Mouse (Mus musculus) liver, embryonic 13.5 days (tissue): ENCODE data around the gene Prelid1. TPM values are rescaled to one million over a fixed set of nuclear protein-coding genes. Genes with fewer than 3 reads are reported as not detected.
A peak's percentile ranks its signal among the peaks of the same experiment; 100 is the strongest.

ENCODE experiments used
- ATAC-seq: fragments of 200-750 bp; cut with Nextera tagmentation; 2 replicates; pipeline ENCODE4 v1.8.0; 2017; ENCODE audit warnings: low read depth, mild to moderate bottlenecking, moderate number of reproducible peaks, moderate library complexity
- DNase-seq: peaks from one replicate; pipeline ENCODE4 v3.0.0; 2022
- H3K27ac ChIP-seq: fragments of 300-500 bp; sonication (generic); 2 replicates; pipeline ENCODE4 v1.5.1; 2015; ENCODE audit warnings: moderate library complexity, mild to moderate bottlenecking, inconsistent platforms
- H3K27me3 ChIP-seq: fragments of 300-500 bp; sonication (generic); 2 replicates; pipeline ENCODE4 v1.6.1; 2015; ENCODE audit warnings: mild to moderate bottlenecking, inconsistent platforms
- H3K36me3 ChIP-seq: fragments of 300-500 bp; sonication (generic); 2 replicates; pipeline ENCODE4 v1.6.1; 2015; ENCODE audit warnings: mild to moderate bottlenecking, inconsistent platforms
- H3K4me1 ChIP-seq: fragments of 300-500 bp; sonication (generic); replicated peaks from 2 replicates; pipeline ENCODE4 v1.6.1; 2015; ENCODE audit warnings: inconsistent platforms
- H3K4me2 ChIP-seq: fragments of 300-500 bp; sonication (generic); 2 replicates; pipeline ENCODE4 v1.6.1; 2015; ENCODE audit warnings: inconsistent platforms, mild to moderate bottlenecking, moderate library complexity
- H3K4me3 ChIP-seq: fragments of 300-500 bp; sonication (generic); replicated peaks from 2 replicates; pipeline ENCODE4 v1.5.1; 2015; ENCODE audit warnings: mild to moderate bottlenecking, inconsistent platforms
- H3K9ac ChIP-seq: fragments of 300-500 bp; sonication (generic); 2 replicates; pipeline ENCODE4 v1.6.1; 2015; ENCODE audit warnings: mild to moderate bottlenecking, inconsistent platforms
- H3K9me3 ChIP-seq: fragments of 300-500 bp; sonication (generic); replicated peaks from 2 replicates; pipeline ENCODE4 v1.6.1; 2016; ENCODE audit warnings: inconsistent platforms
- WGBS: fragments of 180-500 bp; shearing (Covaris S2); methylation state at CpG from one replicate; pipeline ENCODE4 v1.1.7; 2015; ENCODE audit not compliant: insufficient replicate concordance; 5-methylcytosine and 5-hydroxymethylcytosine counted together
- polyA plus RNA-seq: library from polyadenylated mRNA; unstranded; fragments of >200 nt; fragmentation: Nextera tagmentation; extraction: Ambion mirVana; gene quantifications from 2 replicates; pipeline ENCODE4 v1.2.1, GENCODE M21; 2015

Prelid1 gene
- polyA plus RNA-seq, 1 experiment from 2014 or later, result 240 TPM

- peak overlapping the region; percentile 92 for H3K4me3 ChIP-seq
- peak overlapping the region; percentile 99 for H3K4me2 ChIP-seq
- H3K4me1 ChIP-seq, result peaks cover 65% of the 10 kb centered on the region
- no peaks in the 10 kb centered on the region for H3K27me3 ChIP-seq
- DNase-seq (peak; percentile 36), ATAC-seq (peak; percentile 31)
- WGBS, result under 1% methylated on average over 31 of the region's 31 CpGs
- H3K36me3 ChIP-seq, result peaks cover 72% of the 10 kb centered on the region
- H3K9me3 ChIP-seq, result no peaks in the 10 kb centered on the region
- peak overlapping the region; percentile 96 for H3K9ac ChIP-seq
- peak overlapping the region; percentile 87 for H3K27ac ChIP-seq
Observed at GRCm38 (mm10) chr13:55322130-55322825, 2.0 kb downstream of the Prelid1 start.

GRCm38 (mm10) chr13:55325596-55325995, 5.3 kb downstream of the Prelid1 start:
- DNase-seq (no peak), ATAC-seq (no peak)
- Histone ChIP-seq H3K9ac (peak overlapping the region; percentile 9; the same call in 1 of the 2 replicates), H3K27ac (no peak overlapping the region), H3K4me2 (no peak overlapping the region), H3K4me1 (peaks cover 82% of the 10 kb centered on the region), H3K9me3 (no peaks in the 10 kb centered on the region), H3K27me3 (no peaks in the 10 kb centered on the region), H3K4me3 (no peak overlapping the region), H3K36me3 (peaks cover 48% of the 10 kb centered on the region)
- WGBS, result 77% methylated on average over 11 of the region's 11 CpGs

- H3K27me3 ChIP-seq, result no peaks in the 10 kb centered on the region
- no peaks in the 10 kb centered on the region for H3K9me3 ChIP-seq
- peaks cover 80% of the 10 kb centered on the region for H3K4me1 ChIP-seq
- peak overlapping the region; percentile 93 for H3K4me2 ChIP-seq
- peak overlapping the region; percentile 95 for H3K4me3 ChIP-seq
- no peak overlapping the region for H3K27ac ChIP-seq
- DNase-seq (no peak), ATAC-seq (no peak)
- 59% methylated on average over 4 of the region's 4 CpGs for WGBS
- peak overlapping the region; percentile 92 for H3K9ac ChIP-seq
- H3K36me3 ChIP-seq, result peaks cover 48% of the 10 kb centered on the region
Observed at GRCm38 (mm10) chr13:55327169-55327568, 6.9 kb downstream of the Prelid1 start.

- Histone ChIP-seq H3K36me3 (peaks cover 48% of the 10 kb centered on the region), H3K9ac (peak overlapping the region; percentile 92), H3K4me2 (peak overlapping the region; percentile 93), H3K4me1 (peaks cover 76% of the 10 kb centered on the region), H3K27me3 (no peaks in the 10 kb centered on the region), H3K4me3 (peak overlapping the region; percentile 95), H3K27ac (peak overlapping the region; percentile 95), H3K9me3 (no peaks in the 10 kb centered on the region)
- DNase-seq, result peak; percentile 76
- no peak for ATAC-seq
- WGBS, result 36% methylated on average over 3 of the region's 8 CpGs
Observed at GRCm38 (mm10) chr13:55327633-55328032, 7.3 kb downstream of the Prelid1 start.

GRCm38 (mm10) chr13:55328171-55328570, 7.9 kb downstream of the Prelid1 start:
- Histone ChIP-seq H3K9me3 (no peaks in the 10 kb centered on the region), H3K4me2 (peak overlapping the region; percentile 93), H3K27me3 (no peaks in the 10 kb centered on the region), H3K4me1 (peaks cover 70% of the 10 kb centered on the region), H3K9ac (peak overlapping the region; percentile 92), H3K27ac (peak overlapping the region; percentile 95), H3K4me3 (peak overlapping the region; percentile 95), H3K36me3 (peaks cover 43% of the 10 kb centered on the region)
- WGBS, result 77% methylated on average over 6 of the region's 6 CpGs
- ATAC-seq, result no peak
- DNase-seq, result no peak

GRCm38 (mm10) chr13:55328641-55329040, 8.3 kb downstream of the Prelid1 start:
- ATAC-seq, result no peak
- 84% methylated on average over 4 of the region's 4 CpGs for WGBS
- no peaks in the 10 kb centered on the region for H3K9me3 ChIP-seq
- peak overlapping the region; percentile 95 for H3K27ac ChIP-seq
- peak overlapping the region; percentile 93 for H3K4me2 ChIP-seq
- no peaks in the 10 kb centered on the region for H3K27me3 ChIP-seq
- H3K9ac ChIP-seq, result peak overlapping the region; percentile 92
- H3K36me3 ChIP-seq, result peaks cover 39% of the 10 kb centered on the region
- peak overlapping the region; percentile 95 for H3K4me3 ChIP-seq
- no peak for DNase-seq
- H3K4me1 ChIP-seq, result peaks cover 66% of the 10 kb centered on the region

GRCm38 (mm10) chr13:55329109-55329682, 8.9 kb downstream of the Prelid1 start:
- Histone ChIP-seq H3K4me1 (peaks cover 60% of the 10 kb centered on the region), H3K27me3 (no peaks in the 10 kb centered on the region), H3K36me3 (peaks cover 33% of the 10 kb centered on the region), H3K4me3 (peak overlapping the region; percentile 95), H3K9me3 (no peaks in the 10 kb centered on the region), H3K9ac (peak overlapping the region; percentile 92), H3K4me2 (peak overlapping the region; percentile 93), H3K27ac (peak overlapping the region; percentile 95)
- DNase-seq (peak; percentile 56), ATAC-seq (peak; percentile 34)
- 1% methylated on average over 29 of the region's 29 CpGs for WGBS

- peak; percentile 86 for ATAC-seq
- H3K27me3 ChIP-seq, result no peaks in the 10 kb centered on the region
- H3K36me3 ChIP-seq, result peaks cover 26% of the 10 kb centered on the region
- DNase-seq, result peak; percentile 92
- H3K4me2 ChIP-seq, result peak within 1 kb of the TSS; percentile 93
- H3K4me3 ChIP-seq, result peak within 1 kb of the TSS; percentile 95
- WGBS, result under 1% methylated on average over 81 of the region's 82 CpGs
- H3K4me1 ChIP-seq, result peaks cover 56% of the 10 kb centered on the region
- peak within 1 kb of the TSS; percentile 92 for H3K9ac ChIP-seq
- H3K9me3 ChIP-seq, result no peaks in the 10 kb centered on the region
- H3K27ac ChIP-seq, result peak within 1 kb of the TSS; percentile 95
Observed at GRCm38 (mm10) chr13:55329683-55330566, 9.6 kb downstream of the Prelid1 start, which contains the start of gene Mxd3. Gene Mxd3 (minus strand): TSS chr13:55329823.

- Histone ChIP-seq H3K4me1 (peaks cover 50% of the 10 kb centered on the region), H3K4me3 (peak overlapping the region; percentile 95), H3K27ac (peak overlapping the region; percentile 95), H3K36me3 (peaks cover 18% of the 10 kb centered on the region), H3K9me3 (no peaks in the 10 kb centered on the region), H3K27me3 (no peaks in the 10 kb centered on the region), H3K9ac (peak overlapping the region; percentile 92), H3K4me2 (peak overlapping the region; percentile 93)
- 46% methylated on average over 14 of the region's 14 CpGs for WGBS
- ATAC-seq (no peak), DNase-seq (no peak)
Observed at GRCm38 (mm10) chr13:55330567-55331400, 10.5 kb downstream of the Prelid1 start.

GRCm38 (mm10) chr13:55332331-55332730, 12.0 kb downstream of the Prelid1 start:
- WGBS, result 77% methylated on average over 3 of the region's 3 CpGs
- H3K36me3 ChIP-seq, result peaks cover 2% of the 10 kb centered on the region
- no peaks in the 10 kb centered on the region for H3K27me3 ChIP-seq
- no peak overlapping the region for H3K4me2 ChIP-seq
- no peak overlapping the region for H3K27ac ChIP-seq
- H3K9me3 ChIP-seq, result no peaks in the 10 kb centered on the region
- ATAC-seq, result no peak
- H3K4me1 ChIP-seq, result peaks cover 39% of the 10 kb centered on the region
- no peak for DNase-seq
- no peak overlapping the region for H3K9ac ChIP-seq
- H3K4me3 ChIP-seq, result no peak overlapping the region
